Mouse (Mus musculus) kidney, postnatal 0 days (tissue): ENCODE measurements around the gene Nrbf2. TPM values are rescaled to one million over a fixed set of nuclear protein-coding genes. Genes with fewer than 3 reads are reported as not detected.

Experiments used
- ATAC-seq: fragments of 200-750 bp; cut with Nextera tagmentation; replicated peaks from 2 replicates; pipeline ENCODE4 v1.8.0; 2017; ENCODE audit warnings: low read depth, moderate number of reproducible peaks, moderate TSS enrichment, moderate library complexity; ENCODE audit not compliant: low FRiP score
- DNase-seq: peaks from one replicate; pipeline ENCODE4 v3.0.0-alpha.2; 2016; ENCODE audit warnings: low spot score
- H3K27ac ChIP-seq: fragments of 300-500 bp; sonication (generic); 2 replicates; pipeline ENCODE4 v1.5.1; 2014; ENCODE audit warnings: mild to moderate bottlenecking
- H3K27me3 ChIP-seq: fragments of 300-500 bp; sonication (generic); 2 replicates; pipeline ENCODE4 v1.6.1; 2014; ENCODE audit warnings: low read length, mixed read lengths; ENCODE audit not compliant: insufficient read depth
- H3K36me3 ChIP-seq: fragments of 300-500 bp; sonication (generic); 2 replicates; pipeline ENCODE4 v1.6.1; 2014; ENCODE audit warnings: low read length, mixed read lengths; ENCODE audit not compliant: insufficient read depth
- H3K4me1 ChIP-seq: fragments of 300-500 bp; sonication (generic); replicated peaks from 2 replicates; pipeline ENCODE4 v1.6.1; 2014; ENCODE audit warnings: antibody characterized with exemption, low read length, mixed read lengths; ENCODE audit not compliant: insufficient read depth
- H3K4me2 ChIP-seq: fragments of 300-500 bp; sonication (generic); 2 replicates; pipeline ENCODE4 v1.6.1; 2014; ENCODE audit warnings: mild to moderate bottlenecking, low read length, moderate library complexity, mixed read lengths
- H3K4me3 ChIP-seq: fragments of 300-500 bp; sonication (generic); replicated peaks from 2 replicates; pipeline ENCODE4 v1.5.1; 2014; ENCODE audit warnings: low read depth, low read length
- H3K9ac ChIP-seq: fragments of 300-500 bp; sonication (generic); 2 replicates; pipeline ENCODE4 v1.6.1; 2014; ENCODE audit warnings: low read depth, low read length
- H3K9me3 ChIP-seq: fragments of 300-500 bp; sonication (generic); replicated peaks from 2 replicates; pipeline ENCODE4 v1.6.1; 2016; ENCODE audit warnings: low read length, inconsistent platforms, mixed read lengths
- CTCF ChIP-seq: IDR thresholded peaks from 2 replicates; pipeline ENCODE4 v1.5.1; 2016; ENCODE audit warnings: antibody characterized with exemption, low read depth, mild to moderate bottlenecking, moderate library complexity
- WGBS: fragments of 180-500 bp; shearing (Covaris S2); extraction: QIAGEN DNeasy Blood & Tissue Kit; methylation state at CpG from one replicate; pipeline ENCODE4 v1.1.7; 2014; 5-methylcytosine and 5-hydroxymethylcytosine counted together
- polyA plus RNA-seq: library from polyadenylated mRNA; unstranded; fragments of >200 nt; fragmentation: Nextera tagmentation; extraction: Ambion mirVana; gene quantifications from 2 replicates; pipeline ENCODE4 v1.2.1, GENCODE M21; 2015

Gene Nrbf2
- 38.1 and 39.4 TPM in 2 replicates for polyA plus RNA-seq

GRCm38 (mm10) chr10:67285176-67285814 is at the start of gene Nrbf2:
Gene Nrbf2 (minus strand): TSS chr10:67285305.
- peak within 1 kb of the TSS; percentile 88 for H3K4me2 ChIP-seq
- TF ChIP-seq CTCF, result no peak; the same call in 1 of the 2 replicates
- H3K36me3 ChIP-seq, result no peaks in the 10 kb centered on the region
- peaks cover 20% of the 10 kb centered on the region for H3K4me1 ChIP-seq
- ATAC-seq (peak; percentile 91), DNase-seq (peak; percentile 97)
- peak within 1 kb of the TSS; percentile 89 for H3K27ac ChIP-seq
- no peaks in the 10 kb centered on the region for H3K9me3 ChIP-seq
- WGBS, result 2% methylated on average over 48 of the region's 52 CpGs
- peak within 1 kb of the TSS; percentile 98 for H3K4me3 ChIP-seq
- H3K9ac ChIP-seq, result peak within 1 kb of the TSS; percentile 88
- no peaks in the 10 kb centered on the region for H3K27me3 ChIP-seq

- 83% methylated on average over 2 of the region's 2 CpGs for WGBS
- Histone ChIP-seq H3K27ac (no peak overlapping the region), H3K9me3 (no peaks in the 10 kb centered on the region)
These were observed 45.5 kb upstream of the Nrbf2 start for GRCm38 (mm10) chr10:67330580-67330979.

GRCm38 (mm10) chr10:67329661-67330060 is 44.6 kb upstream of the Nrbf2 start:
- Histone ChIP-seq H3K4me1 (no peaks in the 10 kb centered on the region), H3K27me3 (no peaks in the 10 kb centered on the region), H3K36me3 (no peaks in the 10 kb centered on the region), H3K9ac (no peak overlapping the region), H3K4me2 (no peak overlapping the region), H3K27ac (no peak overlapping the region), H3K9me3 (no peaks in the 10 kb centered on the region), H3K4me3 (no peak overlapping the region)
- WGBS, result 32% methylated on average over 11 of the region's 11 CpGs
- ATAC-seq (no peak), DNase-seq (peak; percentile 26)
- no peak for TF ChIP-seq CTCF

More at GRCm38 (mm10) chr10:67330580-67330979, 45.5 kb upstream of the Nrbf2 start:
- no peak for TF ChIP-seq CTCF
- DNase-seq (no peak), ATAC-seq (no peak)
- Histone ChIP-seq H3K4me2 (no peak overlapping the region), H3K9ac (no peak overlapping the region), H3K36me3 (no peaks in the 10 kb centered on the region), H3K4me1 (no peaks in the 10 kb centered on the region), H3K4me3 (no peak overlapping the region), H3K27me3 (no peaks in the 10 kb centered on the region)

- Histone ChIP-seq H3K4me2 (no peak overlapping the region), H3K9me3 (no peaks in the 10 kb centered on the region), H3K9ac (no peak overlapping the region), H3K27me3 (no peaks in the 10 kb centered on the region), H3K27ac (no peak overlapping the region), H3K36me3 (no peaks in the 10 kb centered on the region), H3K4me3 (no peak overlapping the region), H3K4me1 (no peaks in the 10 kb centered on the region)
- 74% methylated on average over 5 of the region's 5 CpGs for WGBS
- no peak for ATAC-seq
- DNase-seq, result no peak
- no peak for TF ChIP-seq CTCF
These were observed 43.1 kb upstream of the Nrbf2 start for GRCm38 (mm10) chr10:67328208-67328607.

- WGBS, result 85% methylated on average over 1 of the region's 1 CpGs
- Histone ChIP-seq H3K4me3 (no peak overlapping the region), H3K27ac (no peak overlapping the region), H3K27me3 (no peaks in the 10 kb centered on the region), H3K9me3 (no peaks in the 10 kb centered on the region), H3K36me3 (no peaks in the 10 kb centered on the region), H3K9ac (no peak overlapping the region), H3K4me2 (no peak overlapping the region), H3K4me1 (no peaks in the 10 kb centered on the region)
- ATAC-seq, result no peak
- DNase-seq, result no peak
- TF ChIP-seq CTCF, result no peak
These were observed 38.9 kb upstream of the Nrbf2 start for GRCm38 (mm10) chr10:67324036-67324435.

DNA sequence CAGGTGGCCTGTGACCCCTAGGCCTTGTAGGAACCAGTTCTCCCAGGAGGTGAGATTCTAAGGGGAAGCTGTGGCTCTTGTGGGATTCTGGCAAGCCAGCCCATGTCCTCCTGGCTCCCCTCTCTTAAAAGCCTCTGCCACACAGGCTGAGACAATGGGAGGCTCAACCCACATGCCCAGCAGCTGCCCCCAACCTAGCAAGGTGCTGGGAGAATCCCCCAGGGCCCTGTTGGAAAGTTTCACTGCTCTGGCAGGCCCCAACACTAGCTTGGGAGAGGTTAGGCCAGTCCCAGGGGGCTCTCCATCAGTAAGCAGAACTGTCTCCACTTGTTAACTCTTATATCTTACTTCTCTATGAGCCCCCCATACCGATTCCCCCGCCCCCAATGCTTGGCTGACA is 36.3 kb upstream of the Nrbf2 start:
- H3K36me3 ChIP-seq, result no peaks in the 10 kb centered on the region
- H3K9me3 ChIP-seq, result no peaks in the 10 kb centered on the region
- H3K4me2 ChIP-seq, result no peak overlapping the region
- no peak overlapping the region for H3K9ac ChIP-seq
- ATAC-seq (no peak), DNase-seq (no peak)
- H3K4me3 ChIP-seq, result no peak overlapping the region
- WGBS, result 90% methylated on average over 2 of the region's 2 CpGs
- H3K27ac ChIP-seq, result no peak overlapping the region
- TF ChIP-seq CTCF, result no peak
- no peaks in the 10 kb centered on the region for H3K4me1 ChIP-seq
- H3K27me3 ChIP-seq, result no peaks in the 10 kb centered on the region
